Mouse (Mus musculus) cortical plate, adult 2 months (tissue): ENCODE data around the gene Atpaf2.

Source experiments
- CTCF ChIP-seq: fragments of 200-500 bp; IDR thresholded peaks from 2 replicates; pipeline ENCODE4 v1.5.1; 2011; ENCODE audit warnings: mild to moderate bottlenecking, control low read depth, low read length; ENCODE audit not compliant: insufficient read depth; ENCODE audit errors: extremely low read depth
- POLR2A ChIP-seq: fragments of 200-500 bp; IDR thresholded peaks from 2 replicates; pipeline ENCODE4 v1.6.1; 2011; ENCODE audit warnings: mild to moderate bottlenecking, low read length, control low read depth; ENCODE audit not compliant: insufficient read depth; ENCODE audit errors: extremely low read depth

- no peak for TF ChIP-seq CTCF
- TF ChIP-seq POLR2A, result no peak
Measured at GRCm38 (mm10) chr11:60440176-60440575, 21.9 kb upstream of the Atpaf2 start.
